In the genomic region with DNA sequence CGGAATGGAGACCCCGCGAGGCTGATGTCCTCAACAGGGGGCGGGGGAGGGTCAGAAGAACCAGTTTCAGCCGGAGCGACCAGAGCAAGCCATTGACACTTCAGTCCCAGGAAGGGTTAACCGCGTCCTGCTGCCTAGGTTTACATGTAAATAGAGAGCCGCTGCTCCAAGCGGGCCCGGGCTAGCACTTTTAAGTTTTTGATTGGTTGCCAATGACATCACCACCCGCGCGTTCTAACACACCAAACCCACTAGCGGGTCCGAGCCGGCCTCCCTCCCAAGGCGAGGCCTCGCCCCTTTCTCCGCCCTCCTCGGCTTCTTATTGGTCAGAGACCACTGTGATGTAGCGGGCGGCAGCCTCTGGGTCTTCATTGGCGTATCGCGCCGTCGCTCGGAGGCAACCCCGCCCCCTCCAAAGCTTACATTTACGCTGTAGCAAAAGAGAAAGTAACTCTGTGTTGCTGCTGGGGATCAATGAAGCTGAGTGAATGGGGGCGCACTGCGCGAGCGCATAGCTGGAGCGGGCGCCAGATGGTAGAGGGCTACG, we compare ENCODE assay signal across 8 mouse cellular contexts. TPM values are rescaled to one million over a fixed set of nuclear protein-coding genes. Genes with fewer than 3 reads are reported as not detected.
DNase-seq lines count a peak whose midpoint lies in the region; ATAC-seq and TF ChIP-seq lines count a peak whose summit lies in the region.

A gene (minus strand): TSS at position 291 of the 547 bp plus-strand sequence.

- ATAC-seq in forebrain, embryonic 15.5 days (replicated peaks), result peak; percentile 99
- peak; percentile 95 for ATAC-seq in neutrophil, adult 5-6 weeks (ENCODE audit: extremely low read depth, insufficient number of reproducible peaks, low FRiP score, poor library complexity, severe bottlenecking)

- peak within 1 kb of the TSS; percentile 61 for H3K4me3 ChIP-seq in forebrain, embryonic 15.5 days
- H3K4me3 ChIP-seq in lung, adult 2 months (replicated peaks; ENCODE audit: extremely low read depth, low read depth, low read length), result peak within 1 kb of the TSS; percentile 87

- 0% methylated on average over 38 of the region's 38 CpGs for WGBS in forebrain, embryonic 15.5 days
- WGBS in lung, adult 2 months, result under 1% methylated on average over 38 of the region's 38 CpGs

- H3K9me3 ChIP-seq in forebrain, embryonic 15.5 days, result no peaks in the 10 kb centered on the region

- peaks cover 30% of the 10 kb centered on the region for H3K4me1 ChIP-seq in forebrain, embryonic 15.5 days
- no peaks in the 10 kb centered on the region for H3K4me1 ChIP-seq in lung, adult 2 months (ENCODE audit: control insufficient read depth, insufficient read depth, low read length)

- DNase-seq in ES-CJ7 (ENCODE audit: low read depth, low spot score), result peak; percentile 100
- peak; percentile 99 for DNase-seq in cerebellum, adult 11-12 months
- DNase-seq in heart, postnatal 25 days (ENCODE audit: low spot score), result peak; percentile 99
- peak; percentile 94 to 99 for DNase-seq in layer of hippocampus, adult 18-20 months (ENCODE audit: low spot score in 2 of 2)
- peak; percentile 97 for DNase-seq in lung, adult 2 months
- DNase-seq in thymus, adult 18-20 months, result peak; percentile 99

- intact Hi-C loops in heart, postnatal 25 days (cut with DNase I), result loop anchor here (5.0 to 10.0 kb wide), 2 partner anchors 198 to 701 kb away; a partner anchor contains a TSS

- peak within 1 kb of the TSS; percentile 73 for H3K9ac ChIP-seq in forebrain, embryonic 15.5 days (replicated peaks)

- TF ChIP-seq CTCF in lung, adult 2 months (IDR thresholded peaks at IDR 0.05; ENCODE audit: insufficient read depth, low read length), result no peak

- peak; percentile 79; the same call in 1 of the 2 replicates for TF ChIP-seq POLR2A in lung, adult 2 months (IDR thresholded peaks at IDR 0.05; ENCODE audit: borderline replicate concordance, extremely low read depth, low read depth, low read length)

- peak within 1 kb of the TSS; percentile 74 for H3K4me2 ChIP-seq in forebrain, embryonic 15.5 days (replicated peaks)

- no peaks in the 10 kb centered on the region for H3K27me3 ChIP-seq in forebrain, embryonic 15.5 days

- H3K27ac ChIP-seq in forebrain, embryonic 15.5 days (replicated peaks), result peak within 1 kb of the TSS; percentile 91

- no peaks in the 10 kb centered on the region for H3K36me3 ChIP-seq in forebrain, embryonic 15.5 days

RNA-seq across cellular contexts. Expression of the gene that starts here (rescaled TPM):
- 0.65 and 0.78 TPM in 2 replicates for polyA plus RNA-seq in forebrain, embryonic 15.5 days (2015; fragmentation: Nextera tagmentation; extraction: Ambion mirVana)
- under 1 TPM; 0.75 to 0.86 TPM for total RNA-seq in heart, postnatal 25 days (2021)
- total RNA-seq in layer of hippocampus, adult 18-20 months (2021), result not detected
- 0.97 and 1.9 TPM in 2 replicates for polyA plus RNA-seq in lung, adult 2 months (2012; rRNA removed)
- 5.3 and 6.5 TPM in 2 replicates for total RNA-seq in neutrophil, adult 5-6 weeks (2017)

Comparison
In these comparisons a context has a peak if more than half of its experiments do, and no peak if none do; other contexts are left out.
1. Peak in every context shown above with its lines: DNase-seq, ATAC-seq, H3K4me3 ChIP-seq and H3K27ac ChIP-seq.
2. Peak in ATAC-seq, H3K4me3 ChIP-seq, H3K27ac ChIP-seq, H3K9ac ChIP-seq and H3K4me2 ChIP-seq in forebrain, embryonic 15.5 days; RNA of the gene not detected or under 1 TPM.
3. Peak in DNase-seq in heart, postnatal 25 days; RNA of the gene not detected or under 1 TPM.
4. Peak in DNase-seq in layer of hippocampus, adult 18-20 months; RNA of the gene not detected or under 1 TPM.